ENCODE assay signal across 7 mouse cellular contexts in the genomic region with DNA sequence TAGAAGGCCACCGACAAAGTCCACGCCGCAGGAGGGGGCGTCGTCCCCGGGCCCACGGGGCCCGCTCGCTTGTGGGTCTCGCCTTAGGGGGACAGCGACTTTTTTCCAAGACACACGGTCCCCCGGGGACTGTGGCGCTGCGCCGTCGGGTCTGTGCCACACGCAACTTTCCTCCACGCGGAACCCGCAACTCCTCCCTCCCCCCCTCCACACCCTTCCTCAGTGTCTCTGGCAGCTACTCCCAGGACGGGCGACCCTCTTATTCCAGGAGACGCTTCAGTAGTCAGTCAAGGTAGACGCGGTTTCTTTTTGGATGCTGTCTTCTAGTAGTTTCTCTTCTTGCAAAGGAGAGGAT. TPM values are rescaled to one million over a fixed set of nuclear protein-coding genes. Genes with fewer than 3 reads are reported as not detected.
DNase-seq lines count a peak whose midpoint lies in the region; ATAC-seq and TF ChIP-seq lines count a peak whose summit lies in the region.

No protein-coding gene starts in this region.

- H3K4me3 ChIP-seq in liver, adult 2 months (ENCODE audit: insufficient read depth, low read depth, low read length) = peak overlapping the region; percentile 81
- H3K4me3 ChIP-seq in cortical plate, adult 2 months (ENCODE audit: insufficient read depth, low read length) = peak overlapping the region; percentile 62
- peak overlapping the region; percentile 87 for H3K4me3 ChIP-seq in heart, embryonic 16.5 days (ENCODE audit: low read length)
- H3K4me3 ChIP-seq in liver, embryonic 15.5 days (replicated peaks) = peak overlapping the region; percentile 59
- H3K4me3 ChIP-seq in stomach, embryonic 15.5 days (replicated peaks) = peak overlapping the region; percentile 75

- under 1% methylated on average over 26 of the region's 26 CpGs for WGBS in liver, adult 2 months
- WGBS in heart, embryonic 16.5 days = under 1% methylated on average over 26 of the region's 26 CpGs
- WGBS in liver, embryonic 15.5 days (ENCODE audit: insufficient replicate concordance) = 0% methylated on average over 26 of the region's 26 CpGs
- WGBS in stomach, embryonic 15.5 days = under 1% methylated on average over 25 of the region's 26 CpGs

- peak overlapping the region; percentile 76 for H3K9ac ChIP-seq in liver, adult 2 months (ENCODE audit: low read depth, low read length)
- peak overlapping the region; percentile 78 for H3K9ac ChIP-seq in heart, embryonic 16.5 days (ENCODE audit: low read length)
- H3K9ac ChIP-seq in liver, embryonic 15.5 days = peak overlapping the region; percentile 35
- peak overlapping the region; percentile 60 for H3K9ac ChIP-seq in stomach, embryonic 15.5 days

- ATAC-seq in heart, embryonic 16.5 days (replicated peaks; ENCODE audit: extremely low read depth, insufficient read depth, low FRiP score) = no peak
- peak; percentile 3; the same call in 1 of the 2 replicates for ATAC-seq in liver, embryonic 15.5 days (ENCODE audit: insufficient read depth)
- no peak for ATAC-seq in stomach, embryonic 15.5 days (ENCODE audit: insufficient read depth, low FRiP score, low read depth)

- no peaks in the 10 kb centered on the region for H3K9me3 ChIP-seq in heart, embryonic 16.5 days (replicated peaks; ENCODE audit: control insufficient read depth, low read length)
- H3K9me3 ChIP-seq in liver, embryonic 15.5 days (replicated peaks) = no peaks in the 10 kb centered on the region
- no peaks in the 10 kb centered on the region for H3K9me3 ChIP-seq in stomach, embryonic 15.5 days

- no peaks in the 10 kb centered on the region for H3K79me2 ChIP-seq in liver, adult 2 months (ENCODE audit: control insufficient read depth, insufficient read depth, low read length)

- H3K4me2 ChIP-seq in heart, embryonic 16.5 days (ENCODE audit: low read depth, low read length) = peak overlapping the region; percentile 97
- H3K4me2 ChIP-seq in liver, embryonic 15.5 days = peak overlapping the region; percentile 63
- H3K4me2 ChIP-seq in stomach, embryonic 15.5 days = peak overlapping the region; percentile 68

- peak overlapping the region; percentile 38 for H3K27ac ChIP-seq in liver, adult 2 months (replicated peaks; ENCODE audit: insufficient read depth, low read depth, low read length)
- H3K27ac ChIP-seq in cortical plate, adult 2 months (ENCODE audit: insufficient read depth, low read length) = 0 out of 2 replicates have a peak overlapping the region, but pooled peaks have one; percentile 27
- H3K27ac ChIP-seq in heart, embryonic 16.5 days (ENCODE audit: low read length) = peak overlapping the region; percentile 75
- peak overlapping the region; percentile 38 for H3K27ac ChIP-seq in liver, embryonic 15.5 days (replicated peaks)
- peak overlapping the region; percentile 85 for H3K27ac ChIP-seq in stomach, embryonic 15.5 days

- H3K36me3 ChIP-seq in liver, adult 2 months (ENCODE audit: control insufficient read depth, insufficient read depth, low read length) = no peaks in the 10 kb centered on the region
- no peaks in the 10 kb centered on the region for H3K36me3 ChIP-seq in heart, embryonic 16.5 days (ENCODE audit: control insufficient read depth, insufficient read depth)
- H3K36me3 ChIP-seq in liver, embryonic 15.5 days (replicated peaks) = no peaks in the 10 kb centered on the region
- no peaks in the 10 kb centered on the region for H3K36me3 ChIP-seq in stomach, embryonic 15.5 days

- no peak for TF ChIP-seq POLR2A in liver, adult 2 months (IDR thresholded peaks at IDR 0.05; ENCODE audit: extremely low read depth, insufficient read depth, low read length)
- no peak for TF ChIP-seq POLR2A in cortical plate, adult 2 months (IDR thresholded peaks at IDR 0.05; ENCODE audit: extremely low read depth, insufficient read depth, low read length)

- TF ChIP-seq CTCF in liver, adult 2 months (IDR thresholded peaks at IDR 0.05; ENCODE audit: low read depth, low read length) = no peak
- TF ChIP-seq CTCF in cortical plate, adult 2 months (IDR thresholded peaks at IDR 0.05; ENCODE audit: extremely low read depth, insufficient read depth, low read length) = no peak

- no peaks in the 10 kb centered on the region for H3K27me3 ChIP-seq in liver, adult 2 months (ENCODE audit: control insufficient read depth, insufficient read depth, low read length)
- H3K27me3 ChIP-seq in heart, embryonic 16.5 days (ENCODE audit: control insufficient read depth, insufficient read depth, low read length) = no peaks in the 10 kb centered on the region
- H3K27me3 ChIP-seq in liver, embryonic 15.5 days = peaks cover 50% of the 10 kb centered on the region
- no peaks in the 10 kb centered on the region for H3K27me3 ChIP-seq in stomach, embryonic 15.5 days (replicated peaks)

- no peak for DNase-seq in liver, adult 2 months (ENCODE audit: extremely low read depth, low read depth, low spot score)
- DNase-seq in liver = no peak
- DNase-seq in left cerebral cortex, adult 18-20 months (ENCODE audit: low spot score in 2 of 2) = no peak

- 0 out of 2 replicates have a peak, but pooled peaks cover 5% of the 10 kb centered on the region for H3K4me1 ChIP-seq in liver, adult 2 months (ENCODE audit: control insufficient read depth, insufficient read depth, low read length)
- H3K4me1 ChIP-seq in cortical plate, adult 2 months (ENCODE audit: control insufficient read depth, insufficient read depth, low read length) = no peaks in the 10 kb centered on the region
- H3K4me1 ChIP-seq in heart, embryonic 16.5 days (ENCODE audit: control insufficient read depth, insufficient read depth, low read length) = peaks cover 8% of the 10 kb centered on the region; the same call in 1 of the 2 replicates
- peaks cover 4% of the 10 kb centered on the region; the same call in 1 of the 2 replicates for H3K4me1 ChIP-seq in liver, embryonic 15.5 days (replicated peaks)
- no peaks in the 10 kb centered on the region; the same call in 1 of the 2 replicates for H3K4me1 ChIP-seq in stomach, embryonic 15.5 days

RNA-seq across cellular contexts. Expression of gene Alcam, which starts 1.4 kb away (rescaled TPM):
- 52.0 and 65.6 TPM in 2 replicates for total RNA-seq in liver, adult 2 months (2014; rRNA removed)
- 7.4 and 8.7 TPM in 2 replicates for polyA plus RNA-seq in liver, adult 2 months (2012; rRNA removed)
- polyA plus RNA-seq in cortical plate, adult 2 months (2012; rRNA removed) = 57.2 and 58.4 TPM in 2 replicates
- 12.5 and 13.4 TPM in 2 replicates for polyA plus RNA-seq in heart, embryonic 16.5 days (2015; fragmentation: Nextera tagmentation; extraction: Ambion mirVana)
- 6.5 and 6.8 TPM in 2 replicates for polyA plus RNA-seq in liver, embryonic 15.5 days (2015; fragmentation: Nextera tagmentation; extraction: Ambion mirVana)
- polyA plus RNA-seq in stomach, embryonic 15.5 days (2015; fragmentation: Nextera tagmentation; extraction: Ambion mirVana) = 43.4 and 45.4 TPM in 2 replicates
- 100 to 1,000 TPM; 167 to 171 TPM for total RNA-seq in left cerebral cortex, adult 18-20 months (2021)

Comparison
In these comparisons a context has a peak if more than half of its experiments do, and no peak if none do; other contexts are left out.
1. H3K27ac ChIP-seq: peak in every context shown above with its lines; median percentile 85 in stomach, embryonic 15.5 days; 75 in heart, embryonic 16.5 days; 38 in liver, adult 2 months; 38 in liver, embryonic 15.5 days; 27 in cortical plate, adult 2 months.